8 mouse cellular contexts compared by ENCODE assay signal in genomic region chr6:134830776-134831175, GRCm38 (mm10). TPM values are rescaled to one million over a fixed set of nuclear protein-coding genes. Genes with fewer than 3 reads are reported as not detected.
DNase-seq lines count a peak whose midpoint lies in the region; ATAC-seq lines count a peak whose summit lies in the region.

No protein-coding gene starts in this region.

- H3K4me3 ChIP-seq in erythroblast, embryonic 14.5 days (replicated peaks): peak overlapping the region; percentile 91

- peak; percentile 20 for DNase-seq in thymus, postnatal 14 days
- no peak for DNase-seq in thymus, postnatal 10 days (ENCODE audit: low spot score in 2 of 2)
- DNase-seq in liver: peak; percentile 44
- DNase-seq in testis, postnatal 14 days (ENCODE audit: low spot score): peak; percentile 39
- no peak for DNase-seq in adrenal gland, postnatal 25 days
- no peak for DNase-seq in cerebellum, adult 9-10 months

- H3K4me1 ChIP-seq in erythroblast, embryonic 14.5 days (ENCODE audit: control insufficient read depth): peaks cover 25% of the 10 kb centered on the region

- H3K27me3 ChIP-seq in erythroblast, embryonic 14.5 days (ENCODE audit: control insufficient read depth): no peaks in the 10 kb centered on the region

- no peaks in the 10 kb centered on the region for H3K9me3 ChIP-seq in erythroblast, embryonic 14.5 days (ENCODE audit: control insufficient read depth, low read length)

- H3K36me3 ChIP-seq in erythroblast, embryonic 14.5 days (ENCODE audit: control insufficient read depth): no peaks in the 10 kb centered on the region

- ATAC-seq in erythroblast, adult 5-6 weeks (replicated peaks; ENCODE audit: low FRiP score, poor library complexity, severe bottlenecking): no peak

RNA-seq across cellular contexts. Expression of gene Crebl2, which starts 0.8 kb away (rescaled TPM):
- 0.15 and 0.24 TPM in 2 replicates for polyA plus RNA-seq in erythroblast, embryonic 14.5 days (2012)
- total RNA-seq in erythroblast, adult 5-6 weeks (2015; ENCODE audit: low replicate concordance): 23.0 and 23.2 TPM in 2 replicates
- 26.0 and 49.9 TPM in 2 replicates for total RNA-seq in erythroblast, adult 5-6 weeks (2017; ENCODE audit: low replicate concordance)
- 23.0 and 33.9 TPM in 2 replicates for total RNA-seq in adrenal gland, postnatal 25 days (2021)

RNA-seq across cellular contexts. Expression of gene Dusp16, which starts 38.4 kb away (rescaled TPM):
- polyA plus RNA-seq in erythroblast, embryonic 14.5 days (2012): 0.22 and 0.52 TPM in 2 replicates
- total RNA-seq in erythroblast, adult 5-6 weeks (2015; ENCODE audit: low replicate concordance): 2.3 TPM in 1 of 2 replicates, not detected in the other
- 0.94 and 3.8 TPM in 2 replicates for total RNA-seq in erythroblast, adult 5-6 weeks (2017; ENCODE audit: low replicate concordance)
- 23.0 and 25.8 TPM in 2 replicates for total RNA-seq in adrenal gland, postnatal 25 days (2021)

Comparison
In these comparisons a context has a peak if more than half of its experiments do, and no peak if none do; other contexts are left out.
1. DNase-seq: peak in thymus, postnatal 14 days (single experiment), liver (single experiment) and testis, postnatal 14 days (single experiment); none in thymus, postnatal 10 days (0 of 2), adrenal gland, postnatal 25 days (single experiment) and cerebellum, adult 9-10 months (single experiment).